Mouse (Mus musculus): ENCODE data around the gene Krtap19-5.

GRCm38 (mm10) chr16:88847363-88847762, 48.9 kb downstream of the Krtap19-5 start:
- TF ChIP-seq CTCF (IDR thresholded peaks at IDR 0.05; ENCODE audit: control insufficient read depth, insufficient read depth, low read length) (no peak), POLR2A (IDR thresholded peaks at IDR 0.05; ENCODE audit: borderline replicate concordance, control insufficient read depth, low read depth, low read length) (no peak)
